Mouse (Mus musculus): ENCODE results near the gene Tnrc6b. TPM values are rescaled to one million over a fixed set of nuclear protein-coding genes. Genes with fewer than 3 reads are reported as not detected.
A peak's percentile ranks its signal among the peaks of the same experiment; 100 is the strongest.
"Not testable (repeated sequence)": the region's sequence is repeated elsewhere in the genome, so short reads cannot be mapped to it uniquely, and the experiment has no call there.

Gene Tnrc6b
- polyA plus RNA-seq, 1 experiment from 2014 or later = 10.0 TPM

- H3K4me2 ChIP-seq (ENCODE audit: low read length) = no peak overlapping the region
- H3K9ac ChIP-seq (ENCODE audit: low read length) = no peak overlapping the region
- DNase-seq (ENCODE audit: low spot score) = peak; percentile 36
- no peak overlapping the region for H3K27ac ChIP-seq (ENCODE audit: low read depth, low read length)
- ATAC-seq = 0 out of 2 replicates have a peak, but pooled peaks have one; percentile 20
- H3K4me1 ChIP-seq (ENCODE audit: control insufficient read depth, insufficient read depth, low read length) = no peaks in the 10 kb centered on the region
- H3K4me3 ChIP-seq (ENCODE audit: low read depth, low read length) = no peak overlapping the region
- no peaks in the 10 kb centered on the region for H3K36me3 ChIP-seq (ENCODE audit: control insufficient read depth, insufficient read depth, low read length)
- no peaks in the 10 kb centered on the region for H3K9me3 ChIP-seq (replicated peaks; ENCODE audit: control insufficient read depth, low read length)
- no peaks in the 10 kb centered on the region for H3K27me3 ChIP-seq (replicated peaks; ENCODE audit: control insufficient read depth, insufficient read depth, low read length)
- WGBS = 30% methylated on average over 3 of the region's 3 CpGs
These were observed 11.3 kb downstream of the Tnrc6b start for GRCm38 (mm10) chr15:80722366-80722765.

DNA sequence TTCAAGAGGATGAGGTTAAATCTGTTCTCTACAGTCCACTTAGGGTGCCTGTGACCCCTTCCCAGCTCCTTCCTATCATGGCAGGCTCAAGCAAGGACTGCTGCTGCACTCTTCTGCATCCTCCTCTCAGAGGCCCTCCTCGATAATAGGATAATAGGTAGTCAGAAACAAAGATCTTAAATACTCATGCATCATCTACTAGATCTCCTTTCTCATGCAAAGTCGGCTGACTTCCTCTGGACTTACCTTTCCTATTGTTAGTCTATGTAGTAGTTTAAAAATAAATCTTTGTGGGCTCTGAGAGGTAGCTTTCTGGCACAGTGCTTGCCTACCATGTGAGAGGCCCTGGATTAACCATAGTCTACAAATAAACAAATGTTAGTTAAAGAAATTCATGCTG lies 18.4 kb downstream of the Tnrc6b start:
- H3K4me2 ChIP-seq (ENCODE audit: low read length) = no peak overlapping the region
- H3K27me3 ChIP-seq (replicated peaks; ENCODE audit: control insufficient read depth, insufficient read depth, low read length) = no peaks in the 10 kb centered on the region
- no peaks in the 10 kb centered on the region for H3K9me3 ChIP-seq (replicated peaks; ENCODE audit: control insufficient read depth, low read length)
- 70% methylated on average over 2 of the region's 2 CpGs for WGBS
- ATAC-seq (no peak), DNase-seq (ENCODE audit: low spot score) (no peak)
- no peak overlapping the region for H3K4me3 ChIP-seq (ENCODE audit: low read depth, low read length)
- H3K4me1 ChIP-seq (ENCODE audit: control insufficient read depth, insufficient read depth, low read length) = no peaks in the 10 kb centered on the region
- no peak overlapping the region for H3K27ac ChIP-seq (ENCODE audit: low read depth, low read length)
- H3K9ac ChIP-seq (ENCODE audit: low read length) = no peak overlapping the region
- no peaks in the 10 kb centered on the region for H3K36me3 ChIP-seq (ENCODE audit: control insufficient read depth, insufficient read depth, low read length)

GRCm38 (mm10) chr15:80731043-80731442 lies 19.9 kb downstream of the Tnrc6b start:
- H3K4me2 ChIP-seq (ENCODE audit: low read length) = no peak overlapping the region
- no peaks in the 10 kb centered on the region for H3K9me3 ChIP-seq (replicated peaks; ENCODE audit: control insufficient read depth, low read length)
- WGBS = 95% methylated on average over 1 of the region's 1 CpGs
- no peaks in the 10 kb centered on the region for H3K4me1 ChIP-seq (ENCODE audit: control insufficient read depth, insufficient read depth, low read length)
- H3K27me3 ChIP-seq (replicated peaks; ENCODE audit: control insufficient read depth, insufficient read depth, low read length) = no peaks in the 10 kb centered on the region
- H3K36me3 ChIP-seq (ENCODE audit: control insufficient read depth, insufficient read depth, low read length) = no peaks in the 10 kb centered on the region
- ATAC-seq = no peak
- no peak for DNase-seq (ENCODE audit: low spot score)
- no peak overlapping the region for H3K9ac ChIP-seq (ENCODE audit: low read length)
- no peak overlapping the region for H3K4me3 ChIP-seq (ENCODE audit: low read depth, low read length)
- H3K27ac ChIP-seq (ENCODE audit: low read depth, low read length) = no peak overlapping the region

DNA sequence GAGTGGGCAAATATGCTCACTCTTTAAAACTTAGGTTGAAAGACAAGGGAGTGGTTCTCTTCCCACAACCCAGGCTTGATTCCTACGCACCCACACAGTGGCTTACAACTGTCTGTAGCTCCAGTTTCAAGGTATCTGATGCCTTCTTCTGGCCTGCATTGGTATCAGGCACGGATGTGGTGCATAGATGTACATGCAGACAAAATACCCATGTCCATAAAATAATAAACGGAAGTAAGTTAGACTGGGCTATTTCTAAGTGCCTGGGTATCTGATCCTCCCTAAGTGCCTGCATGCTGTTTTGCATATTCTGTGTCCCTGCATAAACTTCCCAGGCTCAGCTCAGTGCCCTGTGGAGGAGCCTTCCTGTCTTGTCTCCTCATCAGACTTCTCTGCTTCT lies 20.4 kb downstream of the Tnrc6b start:
- Histone ChIP-seq H3K27me3 (replicated peaks; ENCODE audit: control insufficient read depth, insufficient read depth, low read length) (no peaks in the 10 kb centered on the region), H3K36me3 (ENCODE audit: control insufficient read depth, insufficient read depth, low read length) (no peaks in the 10 kb centered on the region), H3K4me1 (ENCODE audit: control insufficient read depth, insufficient read depth, low read length) (no peaks in the 10 kb centered on the region), H3K4me2 (ENCODE audit: low read length) (no peak overlapping the region), H3K9ac (ENCODE audit: low read length) (no peak overlapping the region), H3K4me3 (ENCODE audit: low read depth, low read length) (no peak overlapping the region), H3K27ac (ENCODE audit: low read depth, low read length) (no peak overlapping the region), H3K9me3 (replicated peaks; ENCODE audit: control insufficient read depth, low read length) (no peaks in the 10 kb centered on the region)
- 82% methylated on average over 3 of the region's 3 CpGs for WGBS
- DNase-seq (ENCODE audit: low spot score) (no peak), ATAC-seq (no peak)

- WGBS = 42% methylated on average over 4 of the region's 4 CpGs
- no peak for ATAC-seq
These were observed 21.3 kb downstream of the Tnrc6b start for GRCm38 (mm10) chr15:80732266-80733030.

GRCm38 (mm10) chr15:80735300-80735699 lies 24.2 kb downstream of the Tnrc6b start:
- Histone ChIP-seq H3K9me3 (replicated peaks; ENCODE audit: control insufficient read depth, low read length) (no peaks in the 10 kb centered on the region), H3K36me3 (ENCODE audit: control insufficient read depth, insufficient read depth, low read length) (no peaks in the 10 kb centered on the region), H3K4me3 (ENCODE audit: low read depth, low read length) (no peak overlapping the region), H3K4me1 (ENCODE audit: control insufficient read depth, insufficient read depth, low read length) (no peaks in the 10 kb centered on the region), H3K27ac (ENCODE audit: low read depth, low read length) (no peak overlapping the region), H3K9ac (ENCODE audit: low read length) (no peak overlapping the region), H3K27me3 (replicated peaks; ENCODE audit: control insufficient read depth, insufficient read depth, low read length) (no peaks in the 10 kb centered on the region), H3K4me2 (ENCODE audit: low read length) (no peak overlapping the region)
- WGBS = 94% methylated on average over 3 of the region's 3 CpGs
- no peak for DNase-seq (ENCODE audit: low spot score)
- ATAC-seq = no peak

More at GRCm38 (mm10) chr15:80732266-80733030, 21.3 kb downstream of the Tnrc6b start:
- Histone ChIP-seq H3K4me2 (ENCODE audit: low read length) (no peak overlapping the region), H3K9me3 (replicated peaks; ENCODE audit: control insufficient read depth, low read length) (no peaks in the 10 kb centered on the region), H3K27me3 (replicated peaks; ENCODE audit: control insufficient read depth, insufficient read depth, low read length) (no peaks in the 10 kb centered on the region), H3K4me1 (ENCODE audit: control insufficient read depth, insufficient read depth, low read length) (no peaks in the 10 kb centered on the region), H3K9ac (ENCODE audit: low read length) (no peak overlapping the region), H3K4me3 (ENCODE audit: low read depth, low read length) (no peak overlapping the region), H3K36me3 (ENCODE audit: control insufficient read depth, insufficient read depth, low read length) (no peaks in the 10 kb centered on the region), H3K27ac (ENCODE audit: low read depth, low read length) (no peak overlapping the region)
- no peak for DNase-seq (ENCODE audit: low spot score)

- H3K27me3 ChIP-seq (replicated peaks; ENCODE audit: control insufficient read depth, insufficient read depth, low read length); H3K9me3 ChIP-seq (replicated peaks; ENCODE audit: control insufficient read depth, low read length); H3K4me2 ChIP-seq (ENCODE audit: low read length); DNase-seq (ENCODE audit: low spot score); H3K9ac ChIP-seq (ENCODE audit: low read length); H3K4me3 ChIP-seq (ENCODE audit: low read depth, low read length); H3K27ac ChIP-seq (ENCODE audit: low read depth, low read length); ATAC-seq; H3K4me1 ChIP-seq (ENCODE audit: control insufficient read depth, insufficient read depth, low read length); H3K36me3 ChIP-seq (ENCODE audit: control insufficient read depth, insufficient read depth, low read length): not testable (repeated sequence)
- 92% methylated on average over 3 of the region's 4 CpGs for WGBS
These were observed 24.6 kb downstream of the Tnrc6b start for GRCm38 (mm10) chr15:80735708-80736107.

GRCm38 (mm10) chr15:80736553-80736952 lies 25.4 kb downstream of the Tnrc6b start:
- no peaks in the 10 kb centered on the region for H3K36me3 ChIP-seq (ENCODE audit: control insufficient read depth, insufficient read depth, low read length)
- no peaks in the 10 kb centered on the region for H3K9me3 ChIP-seq (replicated peaks; ENCODE audit: control insufficient read depth, low read length)
- DNase-seq (ENCODE audit: low spot score) = no peak
- H3K4me2 ChIP-seq (ENCODE audit: low read length) = no peak overlapping the region
- no peak overlapping the region for H3K9ac ChIP-seq (ENCODE audit: low read length)
- H3K27ac ChIP-seq (ENCODE audit: low read depth, low read length) = no peak overlapping the region
- no peak for ATAC-seq
- no peak overlapping the region for H3K4me3 ChIP-seq (ENCODE audit: low read depth, low read length)
- 57% methylated on average over 1 of the region's 1 CpGs for WGBS
- no peaks in the 10 kb centered on the region for H3K27me3 ChIP-seq (replicated peaks; ENCODE audit: control insufficient read depth, insufficient read depth, low read length)
- no peaks in the 10 kb centered on the region for H3K4me1 ChIP-seq (ENCODE audit: control insufficient read depth, insufficient read depth, low read length)

DNA sequence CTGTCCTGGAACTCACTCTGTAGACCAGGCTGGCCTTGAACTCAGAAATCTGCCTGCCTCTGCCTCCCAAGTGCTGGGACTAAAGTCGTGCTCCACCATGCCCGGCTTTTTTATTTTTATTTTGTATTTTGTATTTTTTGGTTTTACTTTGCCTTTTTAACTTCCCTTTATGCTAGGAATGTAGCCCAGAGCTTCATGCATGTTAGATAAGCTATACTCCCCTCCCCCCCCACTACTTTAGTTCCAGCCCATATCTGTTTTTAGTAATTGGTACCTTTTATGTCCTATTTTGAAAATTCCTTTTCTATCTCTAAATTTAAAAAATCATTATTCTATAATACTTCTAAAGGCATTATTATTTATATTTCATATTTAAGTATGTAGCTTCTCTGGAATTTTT lies 27.1 kb downstream of the Tnrc6b start:
- DNase-seq (ENCODE audit: low spot score) (no peak), ATAC-seq (no peak)
- Histone ChIP-seq H3K9me3 (replicated peaks; ENCODE audit: control insufficient read depth, low read length) (no peaks in the 10 kb centered on the region), H3K27me3 (replicated peaks; ENCODE audit: control insufficient read depth, insufficient read depth, low read length) (no peaks in the 10 kb centered on the region), H3K36me3 (ENCODE audit: control insufficient read depth, insufficient read depth, low read length) (no peaks in the 10 kb centered on the region), H3K4me2 (ENCODE audit: low read length) (no peak overlapping the region), H3K4me1 (ENCODE audit: control insufficient read depth, insufficient read depth, low read length) (no peaks in the 10 kb centered on the region), H3K4me3 (ENCODE audit: low read depth, low read length) (no peak overlapping the region), H3K27ac (ENCODE audit: low read depth, low read length) (no peak overlapping the region), H3K9ac (ENCODE audit: low read length) (no peak overlapping the region)
- WGBS = 98% methylated on average over 2 of the region's 2 CpGs

All from forebrain, embryonic 14.5 days (tissue).